Mouse (Mus musculus): ENCODE measurements around the gene Dcaf5. TPM values are rescaled to one million over a fixed set of nuclear protein-coding genes. Genes with fewer than 3 reads are reported as not detected.
A peak's percentile ranks its signal among the peaks of the same experiment; 100 is the strongest.
"Not testable (repeated sequence)": the region's sequence is repeated elsewhere in the genome, so short reads cannot be mapped to it uniquely, and the experiment has no call there.

Dcaf5 gene
- 10 to 100 TPM; 70.9 to 74.1 TPM for total RNA-seq (2021)
- long read RNA-seq, experiment 1, full-length matches to known transcripts, result 14 of 45 reads
- long read RNA-seq, experiment 1, partial matches to known transcripts, result 6 of 45 reads
- long read RNA-seq, experiment 1, other reads (novel, unspliced or antisense), result 25 of 45 reads
- long read RNA-seq, experiment 2, full-length matches to known transcripts, result 3 of 13 reads
- long read RNA-seq, experiment 2, partial matches to known transcripts, result 7 of 13 reads
- long read RNA-seq, experiment 2, other reads (novel, unspliced or antisense), result 3 of 13 reads

DNA sequence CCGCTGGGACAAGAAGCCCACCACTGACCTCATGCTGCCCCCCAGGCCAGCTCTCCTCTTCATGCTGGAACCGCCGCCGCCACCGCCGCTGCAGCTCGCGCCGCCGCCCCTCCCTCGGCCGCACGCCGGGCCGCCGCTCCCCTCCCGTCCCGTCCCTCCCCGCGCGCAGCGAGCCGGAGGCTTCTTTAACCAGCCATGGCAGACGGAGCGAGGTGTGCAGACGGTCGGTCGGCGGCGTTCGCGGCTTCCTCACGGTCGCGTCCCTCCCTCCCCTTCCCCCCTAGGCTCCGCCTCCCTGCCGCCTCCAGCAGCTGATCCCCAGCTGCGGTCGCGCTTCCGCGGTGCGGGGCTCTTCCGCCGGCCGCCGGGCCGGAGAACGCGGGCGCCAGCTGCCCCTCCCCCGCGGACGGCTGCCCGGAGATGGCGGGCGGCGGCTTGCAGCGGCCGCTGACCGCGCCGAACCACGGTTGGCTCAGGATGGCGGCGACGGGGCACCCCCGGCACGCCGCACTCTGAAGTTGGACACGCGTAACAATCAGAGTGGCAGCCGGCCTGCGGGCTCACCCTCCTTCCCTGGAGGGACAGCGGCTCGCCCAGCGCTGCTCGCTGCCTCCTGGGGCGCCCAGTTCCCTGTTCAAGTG is at the start of gene Dcaf5:
Gene Dcaf5 (minus strand): TSS at position 266 of the 641 bp plus-strand sequence.
- DNase-seq (ENCODE audit: low spot score in 2 of 2), result peak; percentile 76 to 86

DNA sequence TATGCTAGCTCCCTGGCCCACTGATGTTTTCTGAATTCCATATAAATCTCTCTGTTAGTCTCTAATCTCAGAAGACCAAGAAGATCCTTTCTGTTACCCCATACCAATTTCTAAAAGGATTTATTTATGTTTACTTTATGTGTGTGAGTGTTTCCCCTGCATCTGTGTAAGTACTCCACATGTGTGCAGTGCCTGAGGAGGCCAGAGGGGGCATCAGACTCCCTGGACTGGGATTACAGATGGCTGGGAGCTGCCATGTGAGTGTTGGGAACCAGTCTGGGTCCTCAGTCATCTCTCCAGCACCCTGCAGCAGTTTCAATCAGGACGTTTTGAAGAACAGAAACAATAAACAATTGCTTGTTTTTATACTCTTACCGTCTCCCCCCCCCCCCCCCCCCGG is 47.0 kb upstream of the Dcaf5 start:
- DNase-seq (ENCODE audit: low spot score in 2 of 2), result no peak

DNA sequence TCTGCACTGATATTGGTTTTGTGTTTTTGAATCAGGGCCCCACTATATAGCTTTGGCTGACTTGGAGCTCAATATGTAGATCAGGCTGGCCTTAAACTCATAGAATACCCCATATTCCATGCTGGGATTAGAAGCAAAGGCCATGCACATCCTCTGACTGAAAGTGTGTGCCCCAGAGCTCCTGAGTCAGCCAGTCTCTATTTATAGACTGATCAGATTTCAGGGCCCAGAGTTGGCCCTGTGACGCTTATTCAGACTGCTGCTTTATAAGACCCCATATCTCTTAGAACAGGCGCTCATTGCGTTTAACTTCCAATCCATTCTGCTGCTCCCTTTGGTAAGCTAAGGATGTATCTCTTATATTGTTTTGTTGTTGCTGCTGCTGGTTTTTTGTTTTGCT is 43.6 kb upstream of the Dcaf5 start:
- DNase-seq (ENCODE audit: low spot score in 2 of 2), result no peak

DNA sequence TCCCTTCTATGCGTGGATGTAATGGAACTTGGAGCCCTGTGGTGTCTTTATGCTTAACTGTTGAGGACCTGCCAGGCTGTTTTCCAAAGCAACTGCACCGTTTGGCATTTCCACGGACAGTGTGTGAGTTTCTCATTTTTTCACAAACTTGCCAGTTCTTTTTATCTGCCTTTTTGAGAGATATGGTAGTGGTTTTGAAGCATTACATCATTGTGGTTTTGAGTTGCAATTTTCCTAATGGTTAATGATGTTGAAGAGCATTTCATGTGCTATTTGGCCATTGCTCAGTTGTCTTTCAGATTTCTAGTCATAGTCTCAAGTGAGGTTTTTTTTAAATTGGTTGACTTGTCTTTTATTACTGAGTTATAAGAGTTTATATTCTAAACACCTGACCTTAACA is 37.3 kb upstream of the Dcaf5 start:
- DNase-seq (ENCODE audit: low spot score in 2 of 2), result no peak

DNA sequence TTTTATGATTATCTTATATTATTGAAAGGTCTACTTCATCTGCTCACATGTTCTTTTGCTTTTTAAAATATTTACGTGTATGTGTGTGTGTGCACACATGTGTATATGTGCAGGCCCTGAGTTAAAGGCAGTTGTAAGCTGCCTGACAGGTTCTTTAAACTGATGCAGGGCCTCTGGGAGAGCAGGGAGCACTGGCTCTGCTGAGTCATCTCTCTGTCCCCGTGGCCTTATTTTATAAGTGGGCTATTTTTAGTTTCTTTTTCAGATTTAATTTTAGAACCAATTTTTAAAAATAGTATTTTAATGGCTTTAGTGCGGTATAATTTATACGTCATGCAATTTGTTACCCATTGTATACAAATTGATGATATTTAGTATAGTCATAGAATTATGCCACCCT is 35.5 kb upstream of the Dcaf5 start:
- no peak for DNase-seq (ENCODE audit: low spot score in 2 of 2)

DNA sequence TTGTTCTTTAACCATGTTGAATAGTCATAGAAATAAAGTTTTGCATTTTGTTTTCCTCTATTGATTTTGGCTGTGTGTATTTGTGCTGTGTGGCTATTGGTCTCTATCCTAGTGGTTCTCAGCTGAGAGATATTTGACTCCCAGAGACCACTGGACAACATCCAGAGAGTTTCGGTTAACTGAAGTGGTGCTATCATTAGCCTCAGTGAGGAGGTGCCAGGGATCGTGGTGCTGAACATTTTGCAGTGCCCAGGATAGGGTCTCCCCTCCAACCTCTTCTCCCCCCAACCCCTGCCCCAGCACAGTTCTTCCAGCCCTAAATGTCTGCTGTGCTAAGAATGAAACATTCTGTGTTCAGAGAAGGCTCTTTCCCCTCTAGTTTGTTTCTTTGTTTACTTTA is 33.8 kb upstream of the Dcaf5 start:
- no peak for DNase-seq (ENCODE audit: low spot score in 2 of 2)

DNA sequence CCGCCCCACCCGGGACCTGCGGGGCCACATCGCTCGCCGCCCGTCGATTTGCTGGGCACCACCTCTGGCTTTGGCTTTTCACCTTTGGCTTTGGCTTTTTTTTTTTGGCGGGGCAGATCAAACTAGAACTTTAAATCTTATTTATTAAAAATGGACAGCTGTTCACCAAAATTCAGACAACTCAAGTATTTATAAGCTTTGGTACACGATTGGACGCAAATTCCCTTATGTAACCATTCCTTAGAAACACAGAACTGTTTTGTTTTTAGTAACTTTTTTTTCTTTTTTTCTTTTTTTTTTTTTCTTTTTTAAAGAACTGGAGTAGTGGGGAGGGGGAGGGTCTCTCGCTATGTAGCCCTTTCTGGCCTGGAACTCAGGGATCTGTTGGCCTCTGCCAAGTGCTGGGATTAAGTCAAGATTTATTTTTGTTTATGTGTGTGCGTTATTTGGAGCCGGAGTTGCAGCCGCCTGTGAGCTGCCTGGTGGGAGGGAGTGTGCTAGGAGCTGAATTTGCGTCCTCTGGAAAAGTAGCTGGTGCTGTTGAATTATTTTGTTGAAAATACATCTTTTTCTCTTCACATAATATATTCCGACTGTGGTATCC is 27.4 kb upstream of the Dcaf5 start:
- peak; percentile 7 to 10 for DNase-seq (ENCODE audit: low spot score in 2 of 2)

DNA sequence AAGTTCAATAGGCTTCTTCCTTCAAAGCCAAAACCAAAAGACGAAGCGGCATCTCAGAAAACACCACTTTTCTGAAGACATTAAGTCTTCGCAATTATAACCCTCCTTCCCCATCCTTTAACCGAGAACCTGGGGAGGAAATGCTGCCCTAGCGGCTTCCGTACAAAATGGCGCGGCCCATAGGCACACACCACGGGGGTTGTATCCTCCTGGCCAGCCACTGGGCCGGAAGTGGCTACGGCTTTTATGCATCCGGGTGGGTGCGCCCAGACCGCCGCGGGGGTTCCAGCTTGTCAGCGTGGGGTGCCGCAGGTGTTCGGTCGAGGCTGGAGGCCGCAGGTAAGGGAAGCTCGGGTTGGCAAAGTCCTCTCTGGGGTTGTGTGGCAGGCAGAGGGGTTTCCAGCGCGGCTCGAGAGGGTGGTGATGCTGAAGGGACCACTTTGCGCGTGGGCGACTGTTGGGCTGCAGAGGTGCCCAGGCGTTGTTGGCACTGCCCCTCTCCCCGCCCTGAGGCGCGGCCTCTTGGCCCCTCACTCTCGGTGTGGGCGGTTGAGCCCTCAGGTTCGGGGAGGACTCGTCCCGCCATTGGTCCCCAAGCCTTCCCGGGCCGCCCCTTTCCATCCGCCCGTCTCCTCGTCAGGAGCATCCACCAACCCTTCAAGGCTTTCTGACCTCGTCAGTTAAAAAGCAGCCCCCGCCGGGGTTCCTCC is 26.7 kb upstream of the Dcaf5 start, which contains the start of gene Exd2:
Gene Exd2 (plus strand): TSS at position 154 of the 710 bp plus-strand sequence.
- peak; percentile 92 for DNase-seq (ENCODE audit: low spot score in 2 of 2)

DNA sequence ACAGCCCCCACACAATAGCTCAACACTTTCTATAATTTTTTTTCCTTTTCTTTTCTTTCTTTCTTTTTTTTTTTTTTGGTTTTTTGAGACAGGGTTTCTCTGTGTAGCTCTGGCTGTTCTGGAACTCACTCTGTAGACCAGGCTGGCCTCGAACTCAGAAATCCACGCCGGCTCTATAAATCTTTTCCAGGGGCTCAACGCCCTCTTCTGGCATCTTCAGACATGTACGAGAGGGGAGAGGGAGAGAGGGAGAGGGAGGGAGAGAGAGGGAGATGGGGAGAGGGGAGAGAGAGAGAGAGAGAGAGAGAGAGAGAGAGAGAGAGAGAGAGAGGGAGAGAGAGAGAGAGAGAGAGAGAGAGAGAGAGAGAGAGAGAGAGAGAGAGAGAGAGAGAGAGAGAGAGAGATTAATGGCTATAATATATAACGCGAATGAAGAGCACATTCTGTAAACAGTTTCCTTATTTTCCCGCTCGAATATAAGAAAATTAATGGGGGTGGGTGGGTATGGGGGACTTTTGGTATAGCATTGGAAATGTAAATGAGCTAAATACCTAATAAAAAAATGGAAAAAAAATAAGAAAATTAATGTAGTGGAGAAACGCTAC is 26.0 kb upstream of the Dcaf5 start:
- DNase-seq (ENCODE audit: low spot score in 2 of 2), result not testable (repeated sequence)

DNA sequence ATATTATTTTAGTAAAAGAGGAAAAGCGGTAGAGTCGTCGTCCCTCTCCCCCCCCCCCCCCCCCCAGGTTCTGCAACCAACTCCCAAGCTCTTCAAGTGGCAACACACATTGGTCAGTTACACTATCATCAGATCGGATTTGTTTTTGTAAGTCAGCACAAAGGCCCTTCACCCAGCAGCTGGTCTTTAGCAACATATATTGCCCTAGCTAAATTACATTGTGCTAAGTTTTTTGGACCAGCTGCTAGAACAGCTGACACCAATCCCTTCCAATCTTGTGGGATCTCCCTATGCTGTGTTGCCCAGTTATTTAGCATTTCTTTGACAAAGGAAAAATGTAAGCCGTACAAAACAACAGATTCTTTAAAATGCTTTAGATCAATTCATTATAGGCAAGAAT is 21.6 kb upstream of the Dcaf5 start:
- DNase-seq (ENCODE audit: low spot score in 2 of 2), result no peak

DNA sequence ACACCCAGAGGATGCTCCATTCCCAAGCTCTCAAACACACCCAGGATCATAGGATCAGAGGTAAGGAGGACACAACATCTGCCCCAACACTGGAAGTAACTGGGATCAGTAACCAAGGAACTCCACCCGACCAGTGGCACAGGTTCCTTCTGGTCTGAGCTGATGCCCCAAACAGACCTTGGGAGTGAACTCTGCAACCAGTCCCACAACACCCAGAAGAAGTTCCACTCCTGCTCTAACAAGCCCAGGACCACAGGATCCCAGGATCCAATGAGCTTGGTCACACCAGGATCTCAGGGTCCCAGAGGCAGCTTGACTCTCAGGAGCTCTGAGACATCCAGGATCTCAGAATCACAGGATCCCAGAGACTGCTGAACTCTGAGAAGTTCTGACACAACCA is 17.1 kb upstream of the Dcaf5 start:
- no peak for DNase-seq (ENCODE audit: low spot score in 2 of 2)

DNA sequence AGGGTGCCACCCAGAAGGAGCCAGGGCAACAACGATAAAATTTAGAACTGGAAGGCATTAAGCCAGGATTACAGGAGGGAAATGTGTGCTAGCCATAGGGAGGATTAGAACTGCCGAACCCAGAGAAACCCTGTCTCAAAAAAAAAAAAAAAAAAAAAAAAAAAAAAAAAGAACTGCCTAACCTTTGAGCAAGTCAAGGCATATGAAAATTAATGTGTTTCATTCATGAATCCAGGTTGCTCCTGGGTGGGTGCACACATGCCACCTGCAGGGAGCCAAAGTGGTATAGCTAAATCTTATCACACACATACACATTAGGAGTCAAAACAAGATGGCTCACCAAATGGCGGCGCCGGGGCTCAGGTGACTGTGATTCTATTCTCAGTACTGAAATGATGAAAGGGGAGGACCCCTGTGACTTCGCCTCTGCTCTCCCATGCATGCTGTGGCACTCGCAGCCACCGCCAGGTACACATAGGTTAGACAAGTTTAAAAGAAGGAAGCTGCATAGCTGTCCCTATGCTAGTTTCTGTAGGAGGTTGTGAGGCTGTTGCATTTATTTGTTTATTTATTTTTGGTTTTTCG is 8.2 kb upstream of the Dcaf5 start:
- no peak for DNase-seq (ENCODE audit: low spot score in 2 of 2)

DNA sequence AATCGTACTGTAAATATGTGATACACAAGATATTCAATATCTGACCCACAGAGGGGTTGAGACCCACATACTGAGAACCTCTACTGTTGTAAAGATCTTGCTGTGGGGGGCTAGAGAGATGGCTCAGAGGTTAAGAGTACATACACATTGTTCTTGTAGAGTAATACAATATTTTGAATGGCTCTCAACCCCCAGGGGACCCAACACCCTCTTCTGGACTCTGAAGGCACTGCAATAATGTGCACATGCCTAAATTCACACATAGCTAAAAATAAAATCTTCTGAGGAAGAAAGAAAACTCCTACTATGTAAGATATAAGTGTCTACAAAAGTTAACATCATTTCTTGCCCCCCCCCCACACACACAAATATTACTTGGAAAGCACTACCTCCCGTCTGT is 4.6 kb upstream of the Dcaf5 start:
- DNase-seq (ENCODE audit: low spot score in 2 of 2), result no peak

DNA sequence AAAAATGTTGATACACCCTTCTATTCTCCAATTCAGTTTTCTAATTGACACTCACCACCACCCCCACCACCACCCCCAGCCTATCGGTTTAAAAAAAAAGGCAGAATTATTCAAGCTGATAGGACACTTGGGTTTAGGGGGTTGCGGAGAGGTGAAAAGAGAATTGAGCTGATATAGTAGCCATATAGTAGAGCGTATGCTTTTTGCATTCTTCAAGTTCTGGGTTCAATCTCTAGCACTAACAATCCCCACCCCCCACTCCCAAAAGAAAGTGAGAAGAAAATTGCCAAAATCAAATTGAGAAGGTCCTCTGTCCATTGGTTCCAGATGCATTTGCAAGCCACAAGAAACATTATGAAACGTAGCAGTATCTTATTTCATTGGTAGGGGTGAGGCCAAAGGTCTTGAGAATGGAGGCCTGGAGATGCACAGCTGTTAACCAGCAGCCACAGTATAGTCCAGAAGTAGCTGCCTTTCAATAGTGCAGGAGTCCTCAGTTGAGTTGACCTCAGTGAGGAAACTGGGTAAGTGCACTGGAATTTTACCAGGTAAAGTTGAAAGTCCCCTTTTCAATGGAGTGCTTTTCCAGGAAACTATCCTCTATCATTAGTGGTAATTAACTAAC is 762 bp upstream of the Dcaf5 start:
- DNase-seq (ENCODE audit: low spot score in 2 of 2), result no peak

DNA sequence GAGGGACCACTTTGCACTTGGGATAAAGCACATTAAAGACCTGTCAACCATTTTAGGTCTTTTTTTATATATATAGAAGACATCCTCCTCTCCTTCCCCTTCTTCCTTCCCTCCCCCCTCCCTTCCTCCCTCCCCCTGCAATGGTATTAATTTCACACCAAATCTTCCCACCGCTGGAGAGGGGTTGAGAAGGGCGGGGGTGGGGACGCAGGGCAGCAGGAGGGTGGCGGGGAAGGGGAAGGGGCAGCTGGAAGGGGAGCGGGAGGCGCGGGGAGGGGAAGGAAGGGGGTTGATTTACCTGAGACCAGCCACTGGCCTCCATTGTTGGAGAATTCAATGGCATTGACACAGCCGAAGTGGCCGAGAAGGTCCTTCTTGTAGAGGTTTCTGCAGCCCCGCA is 514 bp downstream of the Dcaf5 start:
- DNase-seq (ENCODE audit: low spot score in 2 of 2), result no peak

DNA sequence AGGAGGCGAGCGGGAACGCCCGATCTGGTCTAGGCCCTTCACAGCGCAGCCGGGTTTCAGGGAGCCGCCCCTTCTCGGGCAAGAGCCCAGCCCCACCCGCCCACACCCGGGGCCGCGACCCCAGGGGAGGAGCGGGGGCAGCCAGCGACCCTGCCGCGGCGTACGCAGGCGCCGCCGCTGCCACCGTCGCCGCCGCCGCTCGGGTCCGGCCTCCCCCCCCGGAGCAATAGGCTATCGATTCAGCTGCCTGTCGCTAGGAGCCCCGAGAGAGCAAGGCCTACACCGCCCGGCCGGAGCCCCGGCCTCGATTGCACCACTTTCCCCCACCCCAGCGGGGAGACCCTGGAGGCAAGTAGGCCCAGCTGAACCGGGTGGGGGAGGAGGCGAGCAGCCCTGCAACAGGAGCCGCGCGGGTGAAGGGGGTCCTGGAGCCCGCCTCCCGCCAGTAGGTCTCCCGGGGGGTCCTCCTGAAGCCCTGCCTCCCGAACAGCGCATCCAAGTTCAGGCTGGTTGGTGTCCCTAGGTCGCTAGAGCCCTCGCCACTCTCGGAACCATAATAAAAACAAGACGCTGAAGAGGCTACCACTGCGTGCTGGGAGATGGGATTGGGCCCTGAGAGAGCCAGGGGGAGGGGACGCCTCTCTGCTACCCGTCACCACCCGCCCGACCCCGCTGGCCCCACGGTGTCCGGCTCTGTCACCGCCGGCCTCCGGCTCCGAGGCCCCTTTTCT is 1.3 kb downstream of the Dcaf5 start:
- DNase-seq (ENCODE audit: low spot score in 2 of 2), result peak; percentile 49 to 65

DNA sequence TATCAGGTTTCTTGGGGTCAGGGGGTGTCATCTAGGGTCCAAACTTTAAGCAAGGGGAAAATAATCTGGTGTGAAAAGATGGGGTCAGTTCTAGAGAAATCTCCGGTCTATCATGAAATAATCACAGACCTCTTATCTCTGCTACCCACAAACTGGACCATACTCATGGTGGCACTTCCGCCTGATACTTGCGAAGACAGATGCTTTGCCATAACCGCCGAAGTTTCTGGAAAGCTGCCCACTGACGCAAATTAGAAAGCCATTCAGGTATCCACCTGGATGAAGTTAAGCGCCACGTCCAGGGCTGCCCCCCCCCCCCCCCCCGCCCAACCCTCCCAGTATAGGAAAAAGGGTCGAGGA is 1.8 kb downstream of the Dcaf5 start:
- peak in 1 of 2 experiments; percentile 20 for DNase-seq (ENCODE audit: low spot score in 2 of 2)

DNA sequence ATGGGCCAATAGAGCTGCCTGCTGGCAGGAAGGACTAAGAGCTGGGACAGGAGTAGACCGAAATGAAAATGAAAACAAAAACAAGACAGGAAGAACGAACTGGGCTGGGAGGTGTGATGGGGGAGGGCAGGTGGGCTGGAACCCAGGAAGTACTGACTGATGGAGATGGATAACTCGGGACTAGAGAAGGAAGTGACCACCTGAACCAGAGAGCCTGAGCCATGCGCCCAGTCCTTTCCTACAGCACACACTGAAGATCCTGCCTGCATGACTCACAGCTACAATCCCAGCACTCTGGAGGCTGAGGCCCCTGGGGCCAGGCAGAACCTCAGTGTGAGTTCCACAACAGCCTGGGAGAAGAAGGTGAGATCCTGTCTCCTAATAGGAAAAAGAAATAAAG is 3.1 kb downstream of the Dcaf5 start:
- DNase-seq (ENCODE audit: low spot score in 2 of 2), result no peak

DNA sequence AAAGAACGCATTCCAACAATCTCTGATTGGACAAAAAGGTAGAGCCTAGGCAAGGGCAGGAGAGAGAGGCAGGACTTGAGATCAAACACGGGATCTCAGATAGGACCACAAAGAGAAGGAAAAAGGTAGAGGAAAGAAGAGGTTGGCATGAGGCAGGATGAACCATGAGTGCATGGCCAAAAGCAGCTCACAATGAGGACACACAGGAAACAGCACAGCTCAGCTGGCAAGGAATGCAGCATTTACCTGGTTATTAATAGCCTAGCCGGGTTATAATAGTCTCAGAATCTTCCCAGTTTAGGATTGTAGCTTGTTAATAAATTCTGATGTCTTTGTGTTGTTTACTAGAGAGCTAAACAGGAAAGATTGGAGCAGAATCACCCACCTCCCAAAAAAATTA is 8.7 kb downstream of the Dcaf5 start:
- DNase-seq (ENCODE audit: low spot score in 2 of 2), result no peak

DNA sequence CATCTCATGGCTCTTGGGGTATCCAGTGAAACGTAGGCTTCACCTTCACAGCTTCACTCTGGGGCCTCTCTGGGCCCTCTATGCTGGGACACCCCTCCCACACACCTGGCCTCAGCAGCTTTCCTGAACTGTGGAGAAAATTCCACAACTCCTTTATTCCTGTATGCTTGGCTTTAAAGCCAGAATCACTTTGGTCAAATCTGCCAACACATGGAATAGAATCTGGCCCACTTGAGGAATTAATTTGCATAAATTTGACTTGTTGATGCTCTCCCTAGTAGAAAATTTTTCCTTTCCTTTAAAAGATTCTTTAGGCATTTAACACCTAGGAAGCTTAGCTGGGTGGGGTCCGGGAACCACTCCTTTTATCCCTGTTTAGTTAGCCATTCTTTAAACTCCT is 21.3 kb downstream of the Dcaf5 start:
- no peak for DNase-seq (ENCODE audit: low spot score in 2 of 2)
